Mouse (Mus musculus): ENCODE results near the gene Pex16. TPM values are rescaled to one million over a fixed set of nuclear protein-coding genes. Genes with fewer than 3 reads are reported as not detected.

Gene Pex16
- polyA plus RNA-seq, 1 experiment from 2014 or later = 19.6 TPM

DNA sequence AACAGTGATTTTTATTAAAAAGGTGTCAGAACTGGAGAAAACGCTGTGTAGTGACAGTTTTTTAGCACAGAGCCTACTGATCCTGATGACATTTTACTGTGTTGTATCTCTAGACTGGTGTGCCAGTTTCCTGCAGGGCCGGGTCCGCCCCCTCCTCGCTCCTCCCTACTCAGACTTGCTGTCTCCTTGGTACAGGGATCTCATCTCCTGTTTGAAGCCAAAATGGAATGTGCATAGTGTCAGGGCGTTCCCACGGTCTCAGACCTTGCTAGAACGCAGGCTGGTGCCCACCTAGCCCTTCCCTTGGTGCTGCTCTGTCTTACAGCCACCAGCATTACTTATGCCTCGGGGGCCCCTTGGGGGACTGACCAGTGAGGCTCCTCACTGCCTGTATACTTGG lies 12.7 kb upstream of the Pex16 start:
- DNase-seq (ENCODE audit: low spot score) (no peak), ATAC-seq (ENCODE audit: low read depth) (no peak)
- no peaks in the 10 kb centered on the region for H3K27me3 ChIP-seq (replicated peaks; ENCODE audit: control insufficient read depth, insufficient read depth, low read length)
- no peak overlapping the region for H3K4me2 ChIP-seq (ENCODE audit: low read depth, low read length)
- WGBS = 81% methylated on average over 8 of the region's 8 CpGs
- no peaks in the 10 kb centered on the region for H3K9me3 ChIP-seq (ENCODE audit: control insufficient read depth, low read length)
- H3K27ac ChIP-seq (replicated peaks; ENCODE audit: low read depth, low read length) = peak overlapping the region; percentile 48; the same call in 1 of the 2 replicates
- no peak overlapping the region for H3K9ac ChIP-seq (ENCODE audit: low read depth, low read length)
- no peak overlapping the region for H3K4me3 ChIP-seq (ENCODE audit: low read depth, low read length)
- H3K4me1 ChIP-seq (ENCODE audit: control insufficient read depth, insufficient read depth, low read length) = no peaks in the 10 kb centered on the region
- H3K36me3 ChIP-seq (ENCODE audit: control insufficient read depth, insufficient read depth, low read length) = peaks cover 67% of the 10 kb centered on the region

GRCm38 (mm10) chr2:92362571-92363228 lies 11.8 kb upstream of the Pex16 start:
- Histone ChIP-seq H3K9me3 (ENCODE audit: control insufficient read depth, low read length) (no peaks in the 10 kb centered on the region), H3K27ac (replicated peaks; ENCODE audit: low read depth, low read length) (peak overlapping the region; percentile 48; the same call in 1 of the 2 replicates), H3K4me1 (ENCODE audit: control insufficient read depth, insufficient read depth, low read length) (no peaks in the 10 kb centered on the region), H3K4me3 (ENCODE audit: low read depth, low read length) (no peak overlapping the region), H3K36me3 (ENCODE audit: control insufficient read depth, insufficient read depth, low read length) (peaks cover 58% of the 10 kb centered on the region), H3K9ac (ENCODE audit: low read depth, low read length) (no peak overlapping the region), H3K27me3 (replicated peaks; ENCODE audit: control insufficient read depth, insufficient read depth, low read length) (no peaks in the 10 kb centered on the region), H3K4me2 (ENCODE audit: low read depth, low read length) (no peak overlapping the region)
- ATAC-seq (ENCODE audit: low read depth) (peak; percentile 64; the same call in 1 of the 2 replicates), DNase-seq (ENCODE audit: low spot score) (peak; percentile 67)
- WGBS = 92% methylated on average over 6 of the region's 6 CpGs

GRCm38 (mm10) chr2:92364086-92364485 lies 10.4 kb upstream of the Pex16 start:
- 73% methylated on average over 4 of the region's 4 CpGs for WGBS
- peaks cover 44% of the 10 kb centered on the region for H3K36me3 ChIP-seq (ENCODE audit: control insufficient read depth, insufficient read depth, low read length)
- no peak for DNase-seq (ENCODE audit: low spot score)

DNA sequence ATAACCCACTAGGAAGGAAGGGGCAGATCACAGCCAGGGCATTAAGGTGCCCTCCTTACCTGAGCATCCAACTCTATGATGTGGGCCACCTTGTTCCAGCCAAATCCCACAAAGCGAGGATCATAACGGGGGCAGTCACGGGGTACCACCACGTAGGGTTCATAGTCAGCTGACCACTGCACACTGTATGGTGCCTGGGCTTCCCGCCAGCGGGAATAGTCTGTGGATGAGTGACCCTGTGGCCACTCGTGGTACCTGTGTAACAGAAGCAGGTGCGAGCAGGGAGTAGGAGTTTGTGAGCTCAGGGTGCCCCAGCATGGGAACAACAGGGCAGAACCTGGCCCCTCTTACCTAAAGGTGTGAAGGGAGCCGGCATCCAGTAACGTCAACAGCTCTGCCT lies 8.9 kb upstream of the Pex16 start:
- WGBS = 89% methylated on average over 10 of the region's 10 CpGs
- H3K27ac ChIP-seq (replicated peaks; ENCODE audit: low read depth, low read length) = no peak overlapping the region

More at GRCm38 (mm10) chr2:92364086-92364485, 10.4 kb upstream of the Pex16 start:
- H3K9ac ChIP-seq (ENCODE audit: low read depth, low read length) = no peak overlapping the region
- no peaks in the 10 kb centered on the region for H3K9me3 ChIP-seq (ENCODE audit: control insufficient read depth, low read length)
- no peak for ATAC-seq (ENCODE audit: low read depth)
- no peak overlapping the region for H3K4me3 ChIP-seq (ENCODE audit: low read depth, low read length)
- no peaks in the 10 kb centered on the region for H3K4me1 ChIP-seq (ENCODE audit: control insufficient read depth, insufficient read depth, low read length)
- no peak overlapping the region for H3K27ac ChIP-seq (replicated peaks; ENCODE audit: low read depth, low read length)
- no peak overlapping the region for H3K4me2 ChIP-seq (ENCODE audit: low read depth, low read length)
- H3K27me3 ChIP-seq (replicated peaks; ENCODE audit: control insufficient read depth, insufficient read depth, low read length) = no peaks in the 10 kb centered on the region

GRCm38 (mm10) chr2:92367383-92368029 lies 7.0 kb upstream of the Pex16 start:
- no peaks in the 10 kb centered on the region for H3K9me3 ChIP-seq (ENCODE audit: control insufficient read depth, low read length)
- ATAC-seq (ENCODE audit: low read depth) (no peak), DNase-seq (ENCODE audit: low spot score) (no peak)
- H3K9ac ChIP-seq (ENCODE audit: low read depth, low read length) = no peak overlapping the region
- H3K4me1 ChIP-seq (ENCODE audit: control insufficient read depth, insufficient read depth, low read length) = peaks cover 19% of the 10 kb centered on the region
- peaks cover 17% of the 10 kb centered on the region for H3K27me3 ChIP-seq (replicated peaks; ENCODE audit: control insufficient read depth, insufficient read depth, low read length)
- peaks cover 17% of the 10 kb centered on the region; the same call in 1 of the 2 replicates for H3K36me3 ChIP-seq (ENCODE audit: control insufficient read depth, insufficient read depth, low read length)
- H3K4me2 ChIP-seq (ENCODE audit: low read depth, low read length) = no peak overlapping the region
- WGBS = 35% methylated on average over 20 of the region's 20 CpGs
- no peak overlapping the region for H3K4me3 ChIP-seq (ENCODE audit: low read depth, low read length)
- H3K27ac ChIP-seq (replicated peaks; ENCODE audit: low read depth, low read length) = no peak overlapping the region

More for the DNA sequence above, 8.9 kb upstream of the Pex16 start:
- Histone ChIP-seq H3K4me2 (ENCODE audit: low read depth, low read length) (no peak overlapping the region), H3K9ac (ENCODE audit: low read depth, low read length) (no peak overlapping the region), H3K4me3 (ENCODE audit: low read depth, low read length) (no peak overlapping the region), H3K36me3 (ENCODE audit: control insufficient read depth, insufficient read depth, low read length) (peaks cover 29% of the 10 kb centered on the region), H3K9me3 (ENCODE audit: control insufficient read depth, low read length) (no peaks in the 10 kb centered on the region), H3K27me3 (replicated peaks; ENCODE audit: control insufficient read depth, insufficient read depth, low read length) (peaks cover 8% of the 10 kb centered on the region), H3K4me1 (ENCODE audit: control insufficient read depth, insufficient read depth, low read length) (peaks cover 6% of the 10 kb centered on the region)
- ATAC-seq (ENCODE audit: low read depth) = no peak
- DNase-seq (ENCODE audit: low spot score) = no peak

DNA sequence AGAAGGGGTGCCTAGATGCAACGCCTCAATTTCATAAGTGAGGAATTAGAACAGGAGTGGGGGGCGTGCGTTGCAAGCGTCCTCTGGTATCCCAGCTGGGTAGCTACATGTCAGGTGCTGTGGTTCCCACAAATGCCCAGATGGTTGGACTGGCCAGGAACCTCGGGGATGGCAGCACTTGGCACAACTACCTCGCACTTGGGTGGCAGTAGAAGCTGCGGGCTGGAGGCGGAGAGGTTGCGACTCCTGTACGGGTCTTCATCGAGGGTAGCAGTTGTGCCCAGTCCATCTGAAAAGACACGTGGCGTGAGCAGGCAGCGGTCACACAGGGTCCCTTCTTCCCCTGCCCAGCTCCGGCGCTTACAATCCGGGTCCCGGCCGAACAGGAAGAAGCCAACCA lies 4.1 kb upstream of the Pex16 start:
- Histone ChIP-seq H3K36me3 (ENCODE audit: control insufficient read depth, insufficient read depth, low read length) (no peaks in the 10 kb centered on the region), H3K27ac (replicated peaks; ENCODE audit: low read depth, low read length) (no peak overlapping the region), H3K27me3 (replicated peaks; ENCODE audit: control insufficient read depth, insufficient read depth, low read length) (peaks cover 17% of the 10 kb centered on the region), H3K4me2 (ENCODE audit: low read depth, low read length) (peak overlapping the region; percentile 88), H3K9ac (ENCODE audit: low read depth, low read length) (peak overlapping the region; percentile 61), H3K4me1 (ENCODE audit: control insufficient read depth, insufficient read depth, low read length) (peaks cover 23% of the 10 kb centered on the region), H3K4me3 (ENCODE audit: low read depth, low read length) (peak overlapping the region; percentile 46), H3K9me3 (ENCODE audit: control insufficient read depth, low read length) (no peaks in the 10 kb centered on the region)
- WGBS = 25% methylated on average over 11 of the region's 19 CpGs
- ATAC-seq (ENCODE audit: low read depth) (no peak), DNase-seq (ENCODE audit: low spot score) (no peak)

DNA sequence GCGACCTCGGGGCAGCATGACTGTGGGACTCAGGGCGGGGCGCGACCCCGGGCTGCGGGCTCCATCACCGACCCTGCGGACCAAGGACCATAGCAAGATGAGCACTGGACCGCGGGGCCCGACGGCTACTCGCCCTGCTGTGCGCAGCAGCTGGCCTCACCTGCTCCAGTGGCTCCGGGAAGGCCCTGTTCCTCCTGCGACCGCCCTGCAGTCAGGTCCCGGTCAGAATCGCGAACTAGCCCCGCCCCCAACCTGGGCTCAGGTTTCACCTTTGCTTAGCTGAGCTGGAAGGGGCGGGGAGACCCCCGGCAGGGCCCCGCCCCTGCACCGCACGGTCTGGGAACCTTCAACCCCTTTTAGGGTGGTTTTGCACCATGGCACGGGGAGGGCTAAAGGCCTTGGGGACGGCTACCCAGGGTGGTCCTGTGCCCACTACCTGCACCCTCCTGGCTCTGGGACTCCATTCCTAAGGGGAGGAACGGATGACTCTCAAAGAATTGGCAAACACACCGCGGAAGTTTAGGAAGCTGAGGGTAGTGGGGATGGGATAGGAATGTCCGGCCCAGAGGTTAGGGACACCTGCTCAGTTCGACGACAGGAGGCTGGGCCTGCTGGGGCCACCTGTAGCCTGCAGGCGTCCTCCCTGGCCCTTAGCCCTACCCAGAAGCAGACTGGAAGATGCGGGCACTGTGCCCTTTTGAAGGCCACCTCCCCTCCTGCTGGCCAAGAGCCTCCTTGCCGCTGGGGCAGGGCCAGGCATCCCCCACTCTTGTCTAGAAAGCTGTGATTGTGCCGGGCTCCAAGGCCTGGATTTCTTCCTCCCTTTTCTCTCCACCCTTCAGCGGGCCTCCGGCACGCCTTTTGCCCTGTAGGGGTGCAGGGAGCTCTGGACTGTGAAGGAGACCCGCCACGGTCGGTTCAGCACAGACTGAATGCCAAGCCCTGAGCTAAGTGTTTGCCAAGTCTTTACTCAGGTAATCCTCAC lies 3.4 kb upstream of the Pex16 start:
- ATAC-seq (ENCODE audit: low read depth) = peak; percentile 10; the same call in 1 of the 2 replicates
- DNase-seq (ENCODE audit: low spot score) = peak; percentile 80
- H3K4me1 ChIP-seq (ENCODE audit: control insufficient read depth, insufficient read depth, low read length) = peaks cover 28% of the 10 kb centered on the region
- H3K9me3 ChIP-seq (ENCODE audit: control insufficient read depth, low read length) = no peaks in the 10 kb centered on the region
- H3K9ac ChIP-seq (ENCODE audit: low read depth, low read length) = peak overlapping the region; percentile 61
- peak overlapping the region; percentile 61 for H3K27ac ChIP-seq (replicated peaks; ENCODE audit: low read depth, low read length)
- H3K4me2 ChIP-seq (ENCODE audit: low read depth, low read length) = peak overlapping the region; percentile 88
- no peaks in the 10 kb centered on the region for H3K36me3 ChIP-seq (ENCODE audit: control insufficient read depth, insufficient read depth, low read length)
- WGBS = 6% methylated on average over 19 of the region's 45 CpGs
- peak overlapping the region; percentile 46 for H3K4me3 ChIP-seq (ENCODE audit: low read depth, low read length)
- peaks cover 17% of the 10 kb centered on the region for H3K27me3 ChIP-seq (replicated peaks; ENCODE audit: control insufficient read depth, insufficient read depth, low read length)

- peak overlapping the region; percentile 84; the same call in 1 of the 2 replicates for H3K27ac ChIP-seq (replicated peaks; ENCODE audit: low read depth, low read length)
- DNase-seq (ENCODE audit: low spot score) (peak; percentile 48), ATAC-seq (ENCODE audit: low read depth) (no peak)
- peaks cover 30% of the 10 kb centered on the region for H3K4me1 ChIP-seq (ENCODE audit: control insufficient read depth, insufficient read depth, low read length)
- H3K9me3 ChIP-seq (ENCODE audit: control insufficient read depth, low read length) = no peaks in the 10 kb centered on the region
- peaks cover 17% of the 10 kb centered on the region for H3K27me3 ChIP-seq (replicated peaks; ENCODE audit: control insufficient read depth, insufficient read depth, low read length)
- H3K9ac ChIP-seq (ENCODE audit: low read depth, low read length) = no peak overlapping the region
- WGBS = 17% methylated on average over 10 of the region's 10 CpGs
- no peaks in the 10 kb centered on the region for H3K36me3 ChIP-seq (ENCODE audit: control insufficient read depth, insufficient read depth, low read length)
- no peak overlapping the region for H3K4me3 ChIP-seq (ENCODE audit: low read depth, low read length)
- peak overlapping the region; percentile 88; the same call in 1 of the 2 replicates for H3K4me2 ChIP-seq (ENCODE audit: low read depth, low read length)
Observed at GRCm38 (mm10) chr2:92371971-92372690, 2.3 kb upstream of the Pex16 start.
